Mouse (Mus musculus): ENCODE data around the gene Fam13a.

Fam13a gene

DNA sequence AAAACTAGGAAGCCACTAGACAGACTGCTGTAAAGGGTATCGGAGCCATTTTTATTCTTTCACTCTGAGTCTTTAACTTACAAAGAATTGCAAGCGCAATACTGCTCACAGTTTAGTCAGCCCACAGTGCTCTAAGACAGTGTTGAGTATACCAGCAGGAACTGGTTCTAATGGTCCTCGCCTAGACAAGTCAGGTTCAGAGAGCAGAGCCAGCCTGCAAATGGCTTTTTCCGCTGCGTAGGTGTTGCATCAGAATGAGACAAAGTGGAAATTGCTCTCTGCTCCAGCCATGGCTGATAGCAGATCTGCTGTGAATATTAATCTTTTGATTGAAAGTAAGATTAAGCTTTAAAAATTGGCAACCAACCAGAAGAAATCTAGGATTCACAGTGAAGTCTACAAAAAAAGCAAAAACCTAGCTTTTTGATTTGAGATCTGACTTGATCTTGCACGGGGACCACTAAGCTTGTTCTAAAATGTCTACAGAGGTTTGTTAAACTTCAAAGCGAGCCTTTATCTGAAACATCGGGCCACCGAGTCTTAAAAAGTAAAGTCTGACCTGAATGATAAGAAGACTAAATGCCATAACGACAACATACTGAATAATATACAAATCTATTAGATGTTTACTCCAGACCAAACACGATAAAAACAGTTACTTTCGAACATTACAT, 91.7 kb downstream of the Fam13a start:
- DNase-seq, result no peak

GRCm38 (mm10) chr6:58931149-58931548, 93.2 kb downstream of the Fam13a start:
- DNase-seq, result no peak

GRCm38 (mm10) chr6:58929911-58930431, 94.4 kb downstream of the Fam13a start:
- DNase-seq, result peak in 1 of 2 experiments; percentile 50

- no peak for DNase-seq
Observed at GRCm38 (mm10) chr6:58927881-58928280, 96.5 kb downstream of the Fam13a start.

- no peak for DNase-seq
Observed at GRCm38 (mm10) chr6:58922511-58922910, 101.8 kb downstream of the Fam13a start.

DNA sequence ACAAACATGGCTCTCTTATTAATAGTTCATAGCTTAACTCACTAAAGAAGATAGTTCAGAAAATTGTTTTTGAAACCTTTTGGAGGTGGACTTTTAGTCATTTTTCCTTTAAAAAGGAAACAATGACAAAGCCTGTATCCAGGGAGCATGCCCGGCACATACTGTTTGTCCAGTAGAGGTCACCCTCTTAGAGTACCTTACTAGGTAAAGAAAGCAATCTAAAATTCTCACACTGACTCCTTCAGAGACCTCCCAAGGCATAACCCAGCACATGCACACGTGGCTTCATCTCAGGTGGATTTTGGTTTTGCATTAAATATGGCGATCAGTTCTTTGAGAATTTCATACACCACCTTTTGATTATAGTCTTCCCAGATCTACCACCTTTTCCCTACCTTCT, 102.7 kb downstream of the Fam13a start:
- DNase-seq, result no peak

- DNase-seq, result no peak
Observed at GRCm38 (mm10) chr6:58920735-58921134, 103.6 kb downstream of the Fam13a start.

- DNase-seq, result no peak
Observed at GRCm38 (mm10) chr6:58916498-58916897, 107.9 kb downstream of the Fam13a start.

DNA sequence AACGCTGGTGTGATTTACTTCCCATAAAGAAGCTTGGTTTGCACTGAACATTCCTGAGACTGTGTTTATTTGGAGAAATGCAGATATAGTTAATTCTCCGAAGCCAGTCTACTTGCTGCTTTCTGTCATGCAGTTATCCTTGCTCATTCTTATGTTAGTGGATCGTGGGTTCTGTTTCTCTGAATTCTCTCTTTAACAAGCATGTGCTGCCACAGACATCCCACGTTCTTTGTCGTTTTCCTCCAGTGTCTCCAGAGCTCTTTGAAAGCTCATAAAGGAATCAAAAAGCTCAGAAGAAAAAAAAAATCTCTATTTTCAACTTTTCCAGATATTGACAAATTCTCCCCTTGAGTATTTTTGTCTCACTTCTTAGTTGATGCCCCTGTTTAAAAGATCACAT, 110.4 kb downstream of the Fam13a start:
- DNase-seq, result no peak

DNA sequence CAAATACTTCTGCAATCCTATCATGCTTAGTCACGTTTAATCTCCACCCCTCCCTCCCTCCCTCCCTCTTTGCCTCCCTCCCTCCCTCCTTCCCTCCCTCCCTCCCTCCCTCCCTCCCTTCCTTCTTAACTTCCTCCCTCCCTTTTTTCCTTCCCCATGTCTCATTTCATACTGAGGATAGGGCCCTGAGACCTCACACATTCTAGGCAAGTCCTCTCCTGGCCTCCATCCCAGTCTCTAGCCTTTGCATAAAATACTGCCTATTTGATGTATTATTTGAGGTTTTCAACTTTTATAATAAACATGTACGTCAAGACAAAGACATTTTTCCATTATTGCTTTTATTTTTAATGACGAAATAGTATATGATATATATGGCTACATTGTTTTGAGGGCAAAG, 110.8 kb downstream of the Fam13a start:
- no peak for DNase-seq

DNA sequence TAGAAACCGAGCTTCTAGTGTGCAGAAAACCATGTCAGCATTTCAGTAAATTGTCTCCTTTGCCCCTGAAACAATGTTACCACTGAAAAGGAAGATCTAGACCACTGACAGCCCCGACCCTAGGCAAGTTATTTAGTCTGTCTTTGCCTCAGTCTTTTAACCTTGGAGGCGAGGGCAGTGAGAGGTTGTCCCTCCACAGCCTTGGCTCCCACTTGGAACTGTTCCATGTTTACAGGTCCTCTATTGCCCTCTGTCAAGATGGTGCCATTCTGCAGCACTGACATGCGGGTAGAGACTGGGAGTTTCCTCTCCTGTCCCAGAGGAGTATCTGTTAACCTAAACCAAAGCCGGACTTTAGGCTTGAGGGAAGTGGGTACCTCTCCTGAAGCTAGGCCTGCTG, 111.5 kb downstream of the Fam13a start:
- no peak for DNase-seq

DNA sequence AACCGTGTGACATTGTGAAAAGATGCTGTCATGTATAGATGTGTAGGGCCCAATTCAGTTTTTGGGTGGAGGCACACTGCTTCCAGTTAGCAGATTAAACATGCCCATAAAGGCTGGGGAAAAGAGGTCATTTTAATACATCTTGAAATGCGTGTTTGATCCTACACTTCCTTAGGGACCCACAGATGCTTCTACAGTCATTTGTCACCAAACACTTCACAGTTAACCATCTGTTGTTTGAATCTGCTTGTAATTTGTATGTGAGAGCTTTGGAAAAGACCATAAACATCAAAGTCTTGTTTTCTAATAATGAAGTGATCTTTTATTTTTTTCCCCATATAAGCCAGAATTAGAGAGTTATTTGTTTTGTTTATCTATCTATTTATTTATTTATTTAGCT, 116.6 kb downstream of the Fam13a start:
- DNase-seq, result no peak

GRCm38 (mm10) chr6:58907336-58907735, 117.0 kb downstream of the Fam13a start:
- DNase-seq, result no peak

- peak; percentile 18 to 38 for DNase-seq
Observed at GRCm38 (mm10) chr6:58906852-58907261, 117.5 kb downstream of the Fam13a start, which contains the start of gene Nap1l5. Gene Nap1l5 (minus strand): TSS chr6:58907076.

- DNase-seq, result no peak
Observed at GRCm38 (mm10) chr6:58904551-58904950, 119.8 kb downstream of the Fam13a start.

GRCm38 (mm10) chr6:58903171-58903570, 121.2 kb downstream of the Fam13a start:
- no peak for DNase-seq

DNA sequence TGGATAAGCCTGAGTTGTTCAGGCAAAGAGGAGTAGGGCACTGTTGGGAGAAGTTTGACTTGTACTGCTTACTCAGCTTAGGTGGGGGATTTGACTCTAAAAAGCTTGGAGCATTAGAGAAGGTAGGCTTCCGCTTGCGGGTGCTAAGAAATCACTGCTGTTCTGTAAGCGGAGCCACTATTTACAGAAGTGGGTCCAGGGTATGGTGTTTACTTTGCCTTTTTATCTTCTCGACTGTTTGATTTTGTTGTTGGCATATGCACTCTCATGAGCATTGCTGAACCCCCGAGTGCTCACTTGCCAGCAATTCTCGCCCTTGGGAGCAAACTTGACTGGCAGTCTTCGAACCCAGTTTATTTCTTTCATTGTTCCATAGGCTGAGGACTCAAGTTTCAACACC, 123.8 kb downstream of the Fam13a start:
- DNase-seq, result no peak

- DNase-seq, result no peak
Observed at GRCm38 (mm10) chr6:58899076-58899475, 125.3 kb downstream of the Fam13a start.

DNA sequence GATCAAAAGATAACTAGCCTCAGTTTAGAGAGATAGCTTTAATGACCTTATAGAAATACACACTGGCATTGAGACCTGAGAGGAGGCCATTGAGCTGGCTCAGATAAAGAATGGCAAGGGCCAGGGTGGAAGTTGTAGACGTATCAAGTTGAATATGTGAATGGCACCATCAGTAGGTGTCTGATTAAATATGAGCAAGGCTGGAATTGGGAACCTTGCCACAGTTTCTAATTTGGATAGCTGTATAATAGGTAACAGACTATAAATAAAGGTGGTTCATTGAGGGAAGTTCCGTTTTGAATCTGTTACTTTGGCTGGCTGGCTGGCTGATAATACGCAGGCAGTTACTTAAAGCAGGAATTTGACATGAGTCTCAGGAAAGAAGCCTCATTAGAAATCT, 127.7 kb downstream of the Fam13a start:
- no peak for DNase-seq

DNA sequence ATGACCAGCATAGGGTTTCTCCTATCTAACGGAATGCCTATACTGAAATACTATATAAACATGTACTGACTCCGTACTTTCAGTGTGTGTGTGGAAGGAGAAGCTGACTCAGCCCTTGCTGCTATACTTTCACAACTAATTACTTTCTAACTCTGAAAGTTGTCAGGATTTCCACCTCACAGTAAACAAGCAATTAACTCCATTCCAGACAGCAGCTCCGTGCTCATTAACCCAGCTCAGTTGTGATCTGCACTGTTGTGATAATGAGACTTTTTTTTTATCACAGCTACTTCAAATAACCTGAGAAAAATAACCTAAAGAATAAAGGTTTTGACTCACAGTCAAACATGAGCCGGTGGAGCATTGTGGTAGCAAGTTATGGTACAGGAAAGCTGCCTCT, 129.4 kb downstream of the Fam13a start:
- no peak for DNase-seq

- DNase-seq, result no peak
Observed at GRCm38 (mm10) chr6:58893307-58893706, 131.0 kb downstream of the Fam13a start.

- DNase-seq, result no peak
Observed at GRCm38 (mm10) chr6:58889917-58890316, 134.4 kb downstream of the Fam13a start.

DNA sequence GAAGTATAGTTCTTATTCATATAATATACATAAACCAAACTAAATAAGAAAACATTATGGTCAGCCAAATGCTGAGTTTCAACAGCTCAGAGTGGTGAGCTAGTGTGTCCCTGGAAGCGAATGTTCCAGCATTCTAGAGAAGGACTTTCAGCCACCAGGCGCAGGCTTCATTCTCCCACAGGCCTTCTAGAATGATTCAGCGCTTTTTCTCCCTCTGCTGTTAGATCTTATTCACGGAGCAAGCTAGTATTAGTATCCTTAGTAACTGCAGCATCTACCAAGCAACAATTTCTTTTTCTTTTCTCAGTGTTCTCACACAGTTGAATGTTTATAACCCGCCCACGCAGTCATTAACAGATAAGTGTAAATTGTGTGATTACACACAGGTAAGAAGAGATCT, 142.1 kb downstream of the Fam13a start:
- DNase-seq, result no peak
